Mouse (Mus musculus): ENCODE data around the gene Large2. TPM values are rescaled to one million over a fixed set of nuclear protein-coding genes. Genes with fewer than 3 reads are reported as not detected.

Large2 gene
- polyA plus RNA-seq, 1 experiment from 2014 or later, result 11.8 TPM

DNA sequence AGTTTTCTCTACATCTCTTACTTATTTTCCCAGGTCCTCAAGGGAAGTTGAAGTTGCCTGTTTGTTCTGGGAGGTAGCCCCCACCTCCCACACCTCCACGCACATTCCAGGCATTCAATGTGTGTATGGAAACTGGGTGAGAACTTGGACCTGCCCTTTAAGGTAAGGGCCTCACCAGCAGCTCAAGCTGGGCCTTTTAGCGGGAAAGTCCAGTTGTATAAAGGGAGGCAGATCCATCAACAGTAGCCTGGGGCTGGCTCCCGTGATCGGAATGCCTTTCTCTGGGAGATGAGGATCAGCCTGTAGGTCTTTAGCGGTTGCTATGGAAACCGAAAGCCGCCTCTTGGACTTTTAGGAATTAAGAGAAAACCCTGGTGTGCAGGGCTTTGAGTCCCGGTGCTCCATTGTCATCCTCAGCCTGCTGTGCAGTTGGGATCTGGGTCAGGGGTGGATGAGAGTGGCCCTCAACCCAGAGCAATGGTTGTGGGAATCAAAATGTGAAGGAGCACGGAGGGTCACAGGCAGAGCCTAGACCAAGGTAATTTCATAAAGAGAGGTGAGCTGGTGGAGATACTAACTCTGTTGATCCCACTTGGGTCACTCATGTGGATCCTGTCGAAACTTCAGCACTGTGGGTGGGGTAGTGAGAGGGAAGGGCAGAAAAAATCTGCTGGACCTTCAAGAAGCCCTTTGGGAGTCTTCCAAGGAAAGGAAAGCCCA lies 2.5 kb downstream of the Large2 start:
- no peaks in the 10 kb centered on the region for H3K36me3 ChIP-seq (ENCODE audit: control insufficient read depth, insufficient read depth, low read length)
- no peak overlapping the region for H3K27ac ChIP-seq (replicated peaks; ENCODE audit: low read depth, low read length)
- ATAC-seq (ENCODE audit: insufficient number of reproducible peaks, low FRiP score, low TSS enrichment, low read depth) (no peak), DNase-seq (ENCODE audit: low spot score) (no peak)
- no peak overlapping the region for H3K9ac ChIP-seq (ENCODE audit: low read length)
- no peak overlapping the region for H3K4me3 ChIP-seq (ENCODE audit: low read depth, low read length)
- H3K27me3 ChIP-seq (ENCODE audit: control insufficient read depth, insufficient read depth, low read length), result 0 out of 2 replicates have a peak, but pooled peaks cover 3% of the 10 kb centered on the region
- WGBS, result 32% methylated on average over 10 of the region's 10 CpGs
- no peaks in the 10 kb centered on the region for H3K9me3 ChIP-seq (ENCODE audit: control insufficient read depth, low read length)
- peaks cover 31% of the 10 kb centered on the region for H3K4me1 ChIP-seq (ENCODE audit: control insufficient read depth, insufficient read depth, low read length)
- H3K4me2 ChIP-seq (ENCODE audit: low read depth, severe bottlenecking), result no peak overlapping the region

DNA sequence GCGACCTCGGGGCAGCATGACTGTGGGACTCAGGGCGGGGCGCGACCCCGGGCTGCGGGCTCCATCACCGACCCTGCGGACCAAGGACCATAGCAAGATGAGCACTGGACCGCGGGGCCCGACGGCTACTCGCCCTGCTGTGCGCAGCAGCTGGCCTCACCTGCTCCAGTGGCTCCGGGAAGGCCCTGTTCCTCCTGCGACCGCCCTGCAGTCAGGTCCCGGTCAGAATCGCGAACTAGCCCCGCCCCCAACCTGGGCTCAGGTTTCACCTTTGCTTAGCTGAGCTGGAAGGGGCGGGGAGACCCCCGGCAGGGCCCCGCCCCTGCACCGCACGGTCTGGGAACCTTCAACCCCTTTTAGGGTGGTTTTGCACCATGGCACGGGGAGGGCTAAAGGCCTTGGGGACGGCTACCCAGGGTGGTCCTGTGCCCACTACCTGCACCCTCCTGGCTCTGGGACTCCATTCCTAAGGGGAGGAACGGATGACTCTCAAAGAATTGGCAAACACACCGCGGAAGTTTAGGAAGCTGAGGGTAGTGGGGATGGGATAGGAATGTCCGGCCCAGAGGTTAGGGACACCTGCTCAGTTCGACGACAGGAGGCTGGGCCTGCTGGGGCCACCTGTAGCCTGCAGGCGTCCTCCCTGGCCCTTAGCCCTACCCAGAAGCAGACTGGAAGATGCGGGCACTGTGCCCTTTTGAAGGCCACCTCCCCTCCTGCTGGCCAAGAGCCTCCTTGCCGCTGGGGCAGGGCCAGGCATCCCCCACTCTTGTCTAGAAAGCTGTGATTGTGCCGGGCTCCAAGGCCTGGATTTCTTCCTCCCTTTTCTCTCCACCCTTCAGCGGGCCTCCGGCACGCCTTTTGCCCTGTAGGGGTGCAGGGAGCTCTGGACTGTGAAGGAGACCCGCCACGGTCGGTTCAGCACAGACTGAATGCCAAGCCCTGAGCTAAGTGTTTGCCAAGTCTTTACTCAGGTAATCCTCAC lies 3.6 kb downstream of the Large2 start:
- Histone ChIP-seq H3K4me1 (ENCODE audit: control insufficient read depth, insufficient read depth, low read length) (peaks cover 31% of the 10 kb centered on the region), H3K27me3 (ENCODE audit: control insufficient read depth, insufficient read depth, low read length) (0 out of 2 replicates have a peak, but pooled peaks cover 3% of the 10 kb centered on the region), H3K27ac (replicated peaks; ENCODE audit: low read depth, low read length) (no peak overlapping the region; the same call in 1 of the 2 replicates), H3K9ac (ENCODE audit: low read length) (peak overlapping the region; percentile 48; the same call in 1 of the 2 replicates), H3K4me2 (ENCODE audit: low read depth, severe bottlenecking) (peak overlapping the region; percentile 91), H3K4me3 (ENCODE audit: low read depth, low read length) (peak overlapping the region; percentile 45), H3K36me3 (ENCODE audit: control insufficient read depth, insufficient read depth, low read length) (no peaks in the 10 kb centered on the region), H3K9me3 (ENCODE audit: control insufficient read depth, low read length) (no peaks in the 10 kb centered on the region)
- DNase-seq (ENCODE audit: low spot score) (peak; percentile 90), ATAC-seq (ENCODE audit: insufficient number of reproducible peaks, low FRiP score, low TSS enrichment, low read depth) (peak; percentile 38)
- 4% methylated on average over 45 of the region's 45 CpGs for WGBS

DNA sequence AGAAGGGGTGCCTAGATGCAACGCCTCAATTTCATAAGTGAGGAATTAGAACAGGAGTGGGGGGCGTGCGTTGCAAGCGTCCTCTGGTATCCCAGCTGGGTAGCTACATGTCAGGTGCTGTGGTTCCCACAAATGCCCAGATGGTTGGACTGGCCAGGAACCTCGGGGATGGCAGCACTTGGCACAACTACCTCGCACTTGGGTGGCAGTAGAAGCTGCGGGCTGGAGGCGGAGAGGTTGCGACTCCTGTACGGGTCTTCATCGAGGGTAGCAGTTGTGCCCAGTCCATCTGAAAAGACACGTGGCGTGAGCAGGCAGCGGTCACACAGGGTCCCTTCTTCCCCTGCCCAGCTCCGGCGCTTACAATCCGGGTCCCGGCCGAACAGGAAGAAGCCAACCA lies 4.3 kb downstream of the Large2 start:
- peak overlapping the region; percentile 91 for H3K4me2 ChIP-seq (ENCODE audit: low read depth, severe bottlenecking)
- peak overlapping the region; percentile 45 for H3K4me3 ChIP-seq (ENCODE audit: low read depth, low read length)
- H3K27ac ChIP-seq (replicated peaks; ENCODE audit: low read depth, low read length), result no peak overlapping the region
- peaks cover 27% of the 10 kb centered on the region for H3K4me1 ChIP-seq (ENCODE audit: control insufficient read depth, insufficient read depth, low read length)
- 0 out of 2 replicates have a peak, but pooled peaks have one; percentile 2 for ATAC-seq (ENCODE audit: insufficient number of reproducible peaks, low FRiP score, low TSS enrichment, low read depth)
- 0 out of 2 replicates have a peak, but pooled peaks cover 3% of the 10 kb centered on the region for H3K27me3 ChIP-seq (ENCODE audit: control insufficient read depth, insufficient read depth, low read length)
- H3K9me3 ChIP-seq (ENCODE audit: control insufficient read depth, low read length), result no peaks in the 10 kb centered on the region
- no peak for DNase-seq (ENCODE audit: low spot score)
- WGBS, result 9% methylated on average over 19 of the region's 19 CpGs
- H3K36me3 ChIP-seq (ENCODE audit: control insufficient read depth, insufficient read depth, low read length), result no peaks in the 10 kb centered on the region
- peak overlapping the region; percentile 48; the same call in 1 of the 2 replicates for H3K9ac ChIP-seq (ENCODE audit: low read length)

DNA sequence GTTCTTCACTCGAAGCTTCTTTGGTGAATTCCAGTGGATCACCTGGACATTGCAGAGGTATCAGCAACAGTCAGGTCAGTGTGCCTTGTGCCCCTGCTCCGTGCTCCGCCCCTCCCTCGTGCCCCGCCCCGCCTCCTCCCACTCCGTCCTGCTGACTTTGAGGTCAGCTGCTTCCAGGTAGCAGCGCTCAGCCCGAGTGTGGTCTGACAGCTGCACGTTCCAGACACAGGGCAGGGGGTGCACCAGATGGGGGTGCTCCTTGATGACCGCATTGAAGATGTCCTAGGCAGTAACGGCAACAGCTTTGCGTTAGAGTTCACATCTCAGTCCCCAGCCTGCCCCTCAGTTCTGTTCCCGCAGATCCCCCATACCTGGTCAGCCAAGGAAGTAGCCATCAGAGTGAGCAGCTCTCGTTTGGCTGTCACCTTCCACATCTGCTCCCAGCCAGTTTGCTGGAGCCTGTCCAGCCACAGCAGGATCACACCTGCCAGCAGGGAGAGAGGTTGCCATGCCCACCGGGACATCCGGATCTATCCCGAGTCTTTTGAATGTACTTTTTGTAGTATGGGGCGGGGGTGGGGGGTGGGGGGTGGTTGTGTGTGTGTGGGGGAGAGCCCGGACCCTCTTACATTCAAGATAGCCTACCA lies 7.2 kb downstream of the Large2 start:
- ATAC-seq (ENCODE audit: insufficient number of reproducible peaks, low FRiP score, low TSS enrichment, low read depth), result no peak
- Histone ChIP-seq H3K4me2 (ENCODE audit: low read depth, severe bottlenecking) (no peak overlapping the region), H3K9me3 (ENCODE audit: control insufficient read depth, low read length) (no peaks in the 10 kb centered on the region), H3K4me3 (ENCODE audit: low read depth, low read length) (no peak overlapping the region), H3K36me3 (ENCODE audit: control insufficient read depth, insufficient read depth, low read length) (0 out of 2 replicates have a peak, but pooled peaks cover 2% of the 10 kb centered on the region), H3K27me3 (ENCODE audit: control insufficient read depth, insufficient read depth, low read length) (0 out of 2 replicates have a peak, but pooled peaks cover 3% of the 10 kb centered on the region), H3K9ac (ENCODE audit: low read length) (no peak overlapping the region), H3K4me1 (ENCODE audit: control insufficient read depth, insufficient read depth, low read length) (peaks cover 20% of the 10 kb centered on the region), H3K27ac (replicated peaks; ENCODE audit: low read depth, low read length) (no peak overlapping the region)
- no peak for DNase-seq (ENCODE audit: low spot score)
- WGBS, result 29% methylated on average over 20 of the region's 20 CpGs

DNA sequence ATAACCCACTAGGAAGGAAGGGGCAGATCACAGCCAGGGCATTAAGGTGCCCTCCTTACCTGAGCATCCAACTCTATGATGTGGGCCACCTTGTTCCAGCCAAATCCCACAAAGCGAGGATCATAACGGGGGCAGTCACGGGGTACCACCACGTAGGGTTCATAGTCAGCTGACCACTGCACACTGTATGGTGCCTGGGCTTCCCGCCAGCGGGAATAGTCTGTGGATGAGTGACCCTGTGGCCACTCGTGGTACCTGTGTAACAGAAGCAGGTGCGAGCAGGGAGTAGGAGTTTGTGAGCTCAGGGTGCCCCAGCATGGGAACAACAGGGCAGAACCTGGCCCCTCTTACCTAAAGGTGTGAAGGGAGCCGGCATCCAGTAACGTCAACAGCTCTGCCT lies 9.1 kb downstream of the Large2 start:
- DNase-seq (ENCODE audit: low spot score) (no peak), ATAC-seq (ENCODE audit: insufficient number of reproducible peaks, low FRiP score, low TSS enrichment, low read depth) (no peak)
- WGBS, result 87% methylated on average over 10 of the region's 10 CpGs
- H3K4me2 ChIP-seq (ENCODE audit: low read depth, severe bottlenecking), result no peak overlapping the region
- H3K4me3 ChIP-seq (ENCODE audit: low read depth, low read length), result no peak overlapping the region
- no peaks in the 10 kb centered on the region for H3K27me3 ChIP-seq (ENCODE audit: control insufficient read depth, insufficient read depth, low read length)
- H3K36me3 ChIP-seq (ENCODE audit: control insufficient read depth, insufficient read depth, low read length), result 0 out of 2 replicates have a peak, but pooled peaks cover 2% of the 10 kb centered on the region
- no peaks in the 10 kb centered on the region for H3K9me3 ChIP-seq (ENCODE audit: control insufficient read depth, low read length)
- no peak overlapping the region for H3K9ac ChIP-seq (ENCODE audit: low read length)
- H3K27ac ChIP-seq (replicated peaks; ENCODE audit: low read depth, low read length), result no peak overlapping the region
- peaks cover 9% of the 10 kb centered on the region for H3K4me1 ChIP-seq (ENCODE audit: control insufficient read depth, insufficient read depth, low read length)

DNA sequence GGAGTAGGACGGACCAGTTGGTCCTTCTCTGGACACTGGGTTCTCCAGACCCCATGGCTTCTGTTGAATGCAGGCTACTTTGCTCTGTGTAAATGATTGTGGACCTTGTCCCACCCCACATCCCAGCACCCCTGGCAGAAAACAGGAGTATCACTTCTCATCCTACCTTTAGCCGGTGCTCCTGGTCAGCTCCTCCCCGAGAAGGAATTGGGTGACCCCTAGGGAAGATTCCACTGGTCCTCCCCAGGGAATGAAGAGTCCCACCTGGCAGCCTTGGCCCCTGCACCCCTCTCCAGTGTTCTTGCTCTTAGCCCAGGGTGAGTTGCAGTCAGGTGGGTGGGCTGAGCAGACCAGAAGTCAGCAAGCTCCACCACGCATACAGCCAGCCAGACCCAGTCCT lies 10.6 kb downstream of the Large2 start:
- ATAC-seq (ENCODE audit: insufficient number of reproducible peaks, low FRiP score, low TSS enrichment, low read depth), result no peak
- no peak for DNase-seq (ENCODE audit: low spot score)
- Histone ChIP-seq H3K4me2 (ENCODE audit: low read depth, severe bottlenecking) (no peak overlapping the region), H3K27ac (replicated peaks; ENCODE audit: low read depth, low read length) (no peak overlapping the region), H3K4me3 (ENCODE audit: low read depth, low read length) (no peak overlapping the region), H3K36me3 (ENCODE audit: control insufficient read depth, insufficient read depth, low read length) (0 out of 2 replicates have a peak, but pooled peaks cover 7% of the 10 kb centered on the region), H3K9me3 (ENCODE audit: control insufficient read depth, low read length) (no peaks in the 10 kb centered on the region), H3K9ac (ENCODE audit: low read length) (no peak overlapping the region), H3K4me1 (ENCODE audit: control insufficient read depth, insufficient read depth, low read length) (0 out of 2 replicates have a peak, but pooled peaks cover 3% of the 10 kb centered on the region), H3K27me3 (ENCODE audit: control insufficient read depth, insufficient read depth, low read length) (no peaks in the 10 kb centered on the region)
- WGBS, result 90% methylated on average over 4 of the region's 4 CpGs

DNA sequence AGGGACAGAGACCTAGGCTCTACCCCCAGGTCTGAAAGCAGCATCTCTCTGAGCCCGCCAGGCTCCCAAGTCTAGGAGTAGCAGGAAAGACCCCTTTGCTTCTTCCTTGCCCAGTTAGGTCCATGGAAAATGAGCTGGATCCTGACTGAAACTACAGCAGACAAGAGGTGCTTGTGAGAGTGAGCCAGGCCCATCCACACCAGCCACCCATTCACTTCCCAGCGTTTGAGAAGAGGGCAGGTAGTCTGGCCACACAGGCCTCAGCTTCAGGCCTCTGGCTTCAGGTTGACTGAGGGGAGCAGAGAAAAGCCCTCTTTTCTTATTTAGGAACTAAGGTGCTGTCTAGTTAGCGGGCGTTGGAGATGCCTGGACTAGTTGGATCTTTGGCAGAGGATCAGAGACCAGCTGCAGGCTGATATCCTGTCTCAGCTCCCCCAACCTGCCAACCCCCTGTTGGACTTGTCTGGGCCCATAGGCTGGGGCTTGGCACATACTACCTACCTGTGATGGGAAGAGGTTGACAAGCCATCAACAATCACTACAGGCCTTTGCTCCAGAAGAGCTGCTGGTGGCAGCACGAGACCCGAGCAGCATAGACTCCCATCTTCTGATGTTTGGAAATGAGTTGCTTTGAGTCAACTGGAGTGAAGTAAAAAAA lies 12.0 kb downstream of the Large2 start:
- no peak overlapping the region for H3K4me3 ChIP-seq (ENCODE audit: low read depth, low read length)
- H3K9ac ChIP-seq (ENCODE audit: low read length), result no peak overlapping the region
- no peaks in the 10 kb centered on the region for H3K9me3 ChIP-seq (ENCODE audit: control insufficient read depth, low read length)
- H3K4me2 ChIP-seq (ENCODE audit: low read depth, severe bottlenecking), result no peak overlapping the region
- peaks cover 7% of the 10 kb centered on the region; the same call in 1 of the 2 replicates for H3K36me3 ChIP-seq (ENCODE audit: control insufficient read depth, insufficient read depth, low read length)
- H3K27ac ChIP-seq (replicated peaks; ENCODE audit: low read depth, low read length), result no peak overlapping the region
- no peaks in the 10 kb centered on the region for H3K27me3 ChIP-seq (ENCODE audit: control insufficient read depth, insufficient read depth, low read length)
- 94% methylated on average over 6 of the region's 6 CpGs for WGBS
- ATAC-seq (ENCODE audit: insufficient number of reproducible peaks, low FRiP score, low TSS enrichment, low read depth), result no peak
- H3K4me1 ChIP-seq (ENCODE audit: control insufficient read depth, insufficient read depth, low read length), result 0 out of 2 replicates have a peak, but pooled peaks cover 3% of the 10 kb centered on the region
- no peak for DNase-seq (ENCODE audit: low spot score)

Measured in limb, embryonic 11.5 days (tissue).